Mouse (Mus musculus): ENCODE results near the gene Gm4907. TPM values are rescaled to one million over a fixed set of nuclear protein-coding genes. Genes with fewer than 3 reads are reported as not detected.
"Not testable (repeated sequence)": the region's sequence is repeated elsewhere in the genome, so short reads cannot be mapped to it uniquely, and the experiment has no call there.

Gene Gm4907
- polyA plus RNA-seq (2015; fragmentation: Nextera tagmentation; extraction: Ambion mirVana), result not detected in 2 replicates

DNA sequence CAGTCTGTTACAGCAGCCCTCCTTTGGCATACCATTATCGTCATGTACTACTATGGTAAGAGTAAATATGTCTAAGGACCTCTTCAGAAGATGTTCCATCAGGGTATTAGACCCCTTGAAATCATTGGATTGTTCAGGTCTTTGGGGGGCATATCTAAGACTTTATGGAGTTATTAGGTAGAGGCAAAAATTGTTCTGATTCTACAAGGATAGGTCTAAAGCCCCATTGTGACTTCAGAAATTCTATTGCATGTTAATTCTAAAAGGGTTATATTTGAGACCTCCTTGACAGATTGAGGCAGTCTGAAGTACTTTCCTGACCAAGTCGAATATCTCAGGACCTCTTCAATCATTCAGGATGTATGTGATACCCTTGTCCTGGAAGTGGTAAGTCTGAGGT, at the start of gene Gm4907:
TSS of gene Gm4907 (plus strand) at position 301 of the 400 bp plus-strand sequence.
- not testable (repeated sequence) for H3K36me3 ChIP-seq; H3K4me3 ChIP-seq (replicated peaks); H3K4me1 ChIP-seq (replicated peaks); H3K4me2 ChIP-seq (replicated peaks); H3K27ac ChIP-seq; ATAC-seq; H3K9me3 ChIP-seq; H3K27me3 ChIP-seq (replicated peaks); H3K9ac ChIP-seq
- 66% methylated on average over 2 of the region's 2 CpGs for WGBS

GRCm38 (mm10) chrX:23833784-23834183, 48.6 kb upstream of the Gm4907 start:
- not testable (repeated sequence) for H3K4me1 ChIP-seq (replicated peaks); H3K4me2 ChIP-seq (replicated peaks); H3K27me3 ChIP-seq (replicated peaks); H3K9me3 ChIP-seq; H3K36me3 ChIP-seq; ATAC-seq; H3K9ac ChIP-seq; H3K4me3 ChIP-seq (replicated peaks); H3K27ac ChIP-seq
- WGBS, result 88% methylated on average over 11 of the region's 11 CpGs

GRCm38 (mm10) chrX:23840921-23841320, 41.4 kb upstream of the Gm4907 start:
- Histone ChIP-seq H3K9me3 (no peaks in the 10 kb centered on the region), H3K4me2 (replicated peaks) (no peak overlapping the region), H3K36me3 (no peaks in the 10 kb centered on the region), H3K9ac (no peak overlapping the region), H3K4me3 (replicated peaks) (no peak overlapping the region), H3K27me3 (replicated peaks) (no peaks in the 10 kb centered on the region), H3K4me1 (replicated peaks) (no peaks in the 10 kb centered on the region), H3K27ac (no peak overlapping the region)
- no peak for ATAC-seq
- WGBS, result 70% methylated on average over 1 of the region's 1 CpGs

GRCm38 (mm10) chrX:23954161-23954560, 71.8 kb downstream of the Gm4907 start:
- no peak overlapping the region for H3K4me2 ChIP-seq (replicated peaks)
- 78% methylated on average over 2 of the region's 2 CpGs for WGBS

More at GRCm38 (mm10) chrX:23954161-23954560, 71.8 kb downstream of the Gm4907 start:
- Histone ChIP-seq H3K4me1 (replicated peaks) (no peaks in the 10 kb centered on the region), H3K36me3 (no peaks in the 10 kb centered on the region), H3K27me3 (replicated peaks) (no peaks in the 10 kb centered on the region), H3K4me3 (replicated peaks) (no peak overlapping the region), H3K9me3 (no peaks in the 10 kb centered on the region), H3K27ac (no peak overlapping the region), H3K9ac (no peak overlapping the region)
- no peak for ATAC-seq

Other genes starting within 250 kb of the Gm4907 start
- gene Wdr44, start 189.5 kb upstream of the Gm4907 start, polyA plus RNA-seq (2015; fragmentation: Nextera tagmentation; extraction: Ambion mirVana), result 8.1 and 9.9 TPM in 2 replicates
- not detected in 2 replicates for gene Gm4985, start 76.4 kb downstream of the Gm4907 start, polyA plus RNA-seq (2015; fragmentation: Nextera tagmentation; extraction: Ambion mirVana)